Mouse (Mus musculus) R1 (cell line): ENCODE measurements at regions not wholly inside any gene's neighbourhood (a gene's known extent, or its start where the extent isn't known, plus 50 kb on each side); places are given as distances from the start of the nearest gene placed in this dataset.
A peak's percentile ranks its signal among the peaks of the same experiment; 100 is the strongest.

Experiments
- DNase-seq: peaks from one replicate; pipeline ENCODE4 v3.0.0-alpha.2; 2018; ENCODE audit warnings: low read depth, low spot score

GRCm38 (mm10) chr1:100551293-100551692 lies 778.7 kb downstream of the Cntnap5b start:
- DNase-seq = no peak

- DNase-seq = peak; percentile 77
Observed at GRCm38 (mm10) chr1:100556937-100557336, 784.4 kb downstream of the Cntnap5b start.
